Mouse (Mus musculus) myocyte (in vitro differentiated cells): ENCODE data around the gene Gm867. TPM values are rescaled to one million over a fixed set of nuclear protein-coding genes. Genes with fewer than 3 reads are reported as not detected.
A peak's percentile ranks its signal among the peaks of the same experiment; 100 is the strongest.

Experiments
- H3K27me3 ChIP-seq: one replicate; pipeline ENCODE4 v1.6.1; 2011; ENCODE audit not compliant: control insufficient read depth, insufficient read depth, insufficient read length
- H3K36me3 ChIP-seq: one replicate; pipeline ENCODE4 v1.6.1; 2011; ENCODE audit not compliant: control insufficient read depth, insufficient read depth
- H3K4me2 ChIP-seq: one replicate; pipeline ENCODE4 v1.6.1; 2011; ENCODE audit warnings: low read depth, control low read depth
- H3K4me3 ChIP-seq: one replicate; pipeline ENCODE4 v1.5.1; 2011; ENCODE audit warnings: mild to moderate bottlenecking, control low read depth, moderate library complexity
- H3K79me2 ChIP-seq: one replicate; pipeline ENCODE4 v1.6.1; 2011; ENCODE audit not compliant: control insufficient read depth, insufficient read depth
- H3ac ChIP-seq: one replicate; pipeline ENCODE4 v1.6.1; 2011; ENCODE audit not compliant: control insufficient read depth, insufficient read length
- CEBPB ChIP-seq: IDR thresholded peaks from 2 replicates; pipeline ENCODE4 v1.6.1; 2011; ENCODE audit warnings: mild to moderate bottlenecking, moderate library complexity; ENCODE audit not compliant: poor library complexity, insufficient read depth, severe bottlenecking
- E2F4 ChIP-seq: IDR thresholded peaks from one replicate; pipeline ENCODE4 v1.6.1; 2011; ENCODE audit warnings: mild to moderate bottlenecking, control low read depth, moderate library complexity; ENCODE audit not compliant: insufficient read depth
- MAX ChIP-seq: IDR thresholded peaks from one replicate; pipeline ENCODE4 v1.6.1; 2011; ENCODE audit warnings: low read depth, mild to moderate bottlenecking, control low read depth
- MYOD1 ChIP-seq, 3 experiments: IDR thresholded peaks; one replicate each; pipeline ENCODE4 v1.6.1; 2011; ENCODE audit warnings: control low read depth in 2 of 3, low read depth in 2 of 3, mild to moderate bottlenecking in 2 of 3, moderate library complexity in 1 of 3; ENCODE audit not compliant: insufficient read length in 2 of 3, control insufficient read depth in 1 of 3
- MYOG ChIP-seq, 3 experiments: IDR thresholded peaks; one replicate each; pipeline ENCODE4 v1.6.1; 2011; ENCODE audit warnings: control low read depth in 2 of 3, low read depth in 2 of 3, mild to moderate bottlenecking in 2 of 3; ENCODE audit not compliant: insufficient read length in 2 of 3, control insufficient read depth in 1 of 3, insufficient read depth in 1 of 3
- POLR2A ChIP-seq: IDR thresholded peaks from one replicate; pipeline ENCODE4 v1.6.1; 2011; ENCODE audit warnings: low read depth, mild to moderate bottlenecking, control low read depth, moderate library complexity; ENCODE audit not compliant: insufficient read length
- POLR2AphosphoS2 ChIP-seq: IDR thresholded peaks from one replicate; pipeline ENCODE4 v1.6.1; 2011; ENCODE audit warnings: low read depth, control low read depth; ENCODE audit not compliant: insufficient read length
- REST ChIP-seq: IDR thresholded peaks from one replicate; pipeline ENCODE4 v1.6.1; 2011; ENCODE audit warnings: mild to moderate bottlenecking, control low read depth, moderate library complexity; ENCODE audit not compliant: insufficient read depth, insufficient read length
- SRF ChIP-seq: IDR thresholded peaks from one replicate; pipeline ENCODE4 v1.6.1; 2011; ENCODE audit warnings: low read depth; ENCODE audit not compliant: control insufficient read depth, insufficient read length
- TCF12 ChIP-seq: IDR thresholded peaks from one replicate; pipeline ENCODE4 v1.6.1; 2011; ENCODE audit warnings: mild to moderate bottlenecking, control low read depth; ENCODE audit not compliant: poor library complexity, insufficient read depth, severe bottlenecking
- TCF3 ChIP-seq: IDR thresholded peaks from one replicate; pipeline ENCODE4 v1.6.1; 2011; ENCODE audit warnings: low read depth, control low read depth; ENCODE audit not compliant: insufficient read length
- USF1 ChIP-seq: IDR thresholded peaks from one replicate; pipeline ENCODE4 v1.6.1; 2011; ENCODE audit warnings: low read depth, mild to moderate bottlenecking, control low read depth, moderate library complexity
- polyA plus RNA-seq: library from polyadenylated mRNA; unstranded; fragments of >200 nt; fragmentation: generic; extraction: Trizol; gene quantifications from one replicate; pipeline ENCODE4 v1.2.1, GENCODE M21; 2012; ENCODE audit warnings: missing spikeins

The Gm867 gene
- polyA plus RNA-seq, 1 experiment: 3.2 TPM

GRCm38 (mm10) chr10:75913013-75913589 is 27.4 kb downstream of the Gm867 start:
- no peak overlapping the region for H3ac ChIP-seq
- no peak overlapping the region for H3K4me3 ChIP-seq
- no peak overlapping the region for H3K4me2 ChIP-seq
- no peaks in the 10 kb centered on the region for H3K27me3 ChIP-seq
- peaks cover 40% of the 10 kb centered on the region for H3K79me2 ChIP-seq
- H3K36me3 ChIP-seq: peaks cover 37% of the 10 kb centered on the region
- TF ChIP-seq TCF3 (no peak), TCF12 (peak; percentile 4), MYOD1 (IDR thresholded peaks at IDR 0.05; ENCODE audit: control insufficient read depth in 1 of 3, insufficient read length in 2 of 3, low read depth in 2 of 3) (peak in 1 of 3 experiments; percentile 89), POLR2AphosphoS2 (peak; percentile 10), E2F4 (no peak), MYOG (IDR thresholded peaks at IDR 0.05; ENCODE audit: control insufficient read depth in 1 of 3, insufficient read depth in 1 of 3, insufficient read length in 2 of 3, low read depth in 2 of 3) (peak in 1 of 3 experiments; percentile 41), SRF (no peak)

- H3K4me3 ChIP-seq: no peak overlapping the region
Measured at GRCm38 (mm10) chr10:75910698-75911097, 29.8 kb downstream of the Gm867 start.

DNA sequence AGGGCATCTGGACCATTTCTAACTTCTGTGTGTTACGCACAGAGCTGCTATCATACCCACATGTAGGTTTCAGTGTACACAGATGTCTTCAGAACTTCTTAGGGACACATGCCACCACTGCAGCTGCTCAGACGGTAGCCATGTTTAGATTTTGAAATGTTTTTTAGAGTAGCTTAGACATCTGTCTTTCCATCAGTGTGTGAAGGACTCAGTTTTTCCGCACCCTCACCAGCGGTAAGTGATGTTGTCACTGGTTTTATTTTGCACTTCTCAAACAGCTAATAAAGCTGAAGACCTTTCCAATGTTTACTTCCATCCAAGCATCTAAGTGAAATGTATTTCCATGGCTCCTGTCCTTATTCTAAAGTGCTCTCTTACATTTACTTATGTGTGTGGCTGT is 33.6 kb downstream of the Gm867 start:
- H3ac ChIP-seq: no peak overlapping the region

More at GRCm38 (mm10) chr10:75910698-75911097, 29.8 kb downstream of the Gm867 start:
- H3K36me3 ChIP-seq: peaks cover 54% of the 10 kb centered on the region
- H3K27me3 ChIP-seq: no peaks in the 10 kb centered on the region
- H3K79me2 ChIP-seq: peaks cover 16% of the 10 kb centered on the region
- H3K4me2 ChIP-seq: no peak overlapping the region
- no peak overlapping the region for H3ac ChIP-seq
- TF ChIP-seq USF1: no peak
- no peak for TF ChIP-seq POLR2A
- no peak for TF ChIP-seq SRF
- TF ChIP-seq MAX: no peak
- no peak for TF ChIP-seq MYOD1 (IDR thresholded peaks at IDR 0.05; ENCODE audit: control insufficient read depth in 1 of 3, insufficient read length in 2 of 3, low read depth in 2 of 3)
- no peak for TF ChIP-seq REST
- no peak for TF ChIP-seq MYOG (IDR thresholded peaks at IDR 0.05; ENCODE audit: control insufficient read depth in 1 of 3, insufficient read depth in 1 of 3, insufficient read length in 2 of 3, low read depth in 2 of 3)
- TF ChIP-seq CEBPB: no peak
- no peak for TF ChIP-seq TCF3
- no peak for TF ChIP-seq POLR2AphosphoS2
- TF ChIP-seq TCF12: no peak
- TF ChIP-seq E2F4: no peak

DNA sequence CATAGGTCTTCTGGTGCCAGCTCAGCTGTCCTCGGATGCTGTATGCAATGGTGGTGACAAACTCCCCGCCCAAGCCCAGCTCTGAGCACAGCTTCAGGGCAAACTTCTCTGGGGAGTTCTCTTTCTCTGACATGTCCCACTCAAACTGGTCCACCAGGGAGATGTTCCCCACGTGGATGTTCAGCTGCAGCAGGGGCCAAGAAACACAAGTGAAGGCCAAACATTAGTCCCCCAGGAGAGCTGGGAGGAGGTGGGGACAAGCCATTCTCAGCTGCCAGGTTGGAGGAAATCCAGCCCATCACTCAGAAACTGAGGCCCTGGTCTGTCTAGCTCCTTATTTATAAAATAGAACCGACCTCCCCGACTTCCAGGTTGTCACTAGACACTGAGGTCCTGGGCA is 36.1 kb downstream of the Gm867 start:
- Histone ChIP-seq H3K27me3 (no peaks in the 10 kb centered on the region), H3K79me2 (peaks cover 10% of the 10 kb centered on the region), H3K36me3 (peaks cover 72% of the 10 kb centered on the region), H3K4me3 (no peak overlapping the region), H3K4me2 (no peak overlapping the region), H3ac (no peak overlapping the region)
- no peak for TF ChIP-seq TCF12
- TF ChIP-seq E2F4: no peak
- no peak for TF ChIP-seq POLR2A
- TF ChIP-seq USF1: no peak
- no peak for TF ChIP-seq POLR2AphosphoS2
- no peak for TF ChIP-seq CEBPB
- no peak for TF ChIP-seq REST
- no peak for TF ChIP-seq MYOD1 (IDR thresholded peaks at IDR 0.05; ENCODE audit: control insufficient read depth in 1 of 3, insufficient read length in 2 of 3, low read depth in 2 of 3)
- no peak for TF ChIP-seq MYOG (IDR thresholded peaks at IDR 0.05; ENCODE audit: control insufficient read depth in 1 of 3, insufficient read depth in 1 of 3, insufficient read length in 2 of 3, low read depth in 2 of 3)
- TF ChIP-seq SRF: no peak
- no peak for TF ChIP-seq MAX
- no peak for TF ChIP-seq TCF3

More for the DNA sequence above, 33.6 kb downstream of the Gm867 start:
- TF ChIP-seq TCF12 (no peak), POLR2A (no peak), POLR2AphosphoS2 (no peak), REST (no peak), MYOG (IDR thresholded peaks at IDR 0.05; ENCODE audit: control insufficient read depth in 1 of 3, insufficient read depth in 1 of 3, insufficient read length in 2 of 3, low read depth in 2 of 3) (no peak), SRF (no peak), TCF3 (no peak), USF1 (no peak)
- Histone ChIP-seq H3K27me3 (no peaks in the 10 kb centered on the region), H3K36me3 (peaks cover 83% of the 10 kb centered on the region), H3K79me2 (peaks cover 6% of the 10 kb centered on the region), H3K4me2 (no peak overlapping the region), H3K4me3 (no peak overlapping the region)
